Mouse (Mus musculus) fibroblast of lung, adult 2 months (primary cell): ENCODE data around the gene 1700020A23Rik.
"Not testable (repeated sequence)": the region's sequence is repeated elsewhere in the genome, so short reads cannot be mapped to it uniquely, and the experiment has no call there.

ENCODE experiments used
- DNase-seq: peaks from one replicate; pipeline ENCODE4 v3.0.0-alpha.2; 2011; ENCODE audit warnings: low read depth

Gene 1700020A23Rik

DNA sequence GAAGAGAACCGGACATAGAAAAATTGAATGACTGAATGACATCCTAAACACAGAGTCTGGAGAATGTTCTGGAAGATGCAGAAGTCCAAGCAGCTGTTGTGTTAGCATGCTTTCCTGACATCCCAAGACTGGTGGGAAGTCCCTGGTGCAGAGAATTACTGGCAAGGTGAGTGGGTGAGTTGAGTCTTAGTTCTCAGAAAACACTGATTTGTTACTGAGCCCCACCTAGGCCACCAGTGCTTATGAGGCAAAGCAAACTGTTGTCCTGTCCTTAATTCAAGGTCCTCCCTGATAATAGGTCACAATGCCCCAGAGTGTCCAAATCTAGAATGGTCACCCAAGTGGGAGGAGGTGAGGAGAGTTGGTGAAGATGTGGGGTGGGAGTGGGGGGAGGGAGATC, at the start of gene 1700020A23Rik, which contains the start of gene Gm28372:
Gene 1700020A23Rik (plus strand): TSS at position 321 of the 400 bp plus-strand sequence.
Gene Gm28372 (plus strand): TSS at position 301 of the 400 bp plus-strand sequence.
- no peak for DNase-seq

DNA sequence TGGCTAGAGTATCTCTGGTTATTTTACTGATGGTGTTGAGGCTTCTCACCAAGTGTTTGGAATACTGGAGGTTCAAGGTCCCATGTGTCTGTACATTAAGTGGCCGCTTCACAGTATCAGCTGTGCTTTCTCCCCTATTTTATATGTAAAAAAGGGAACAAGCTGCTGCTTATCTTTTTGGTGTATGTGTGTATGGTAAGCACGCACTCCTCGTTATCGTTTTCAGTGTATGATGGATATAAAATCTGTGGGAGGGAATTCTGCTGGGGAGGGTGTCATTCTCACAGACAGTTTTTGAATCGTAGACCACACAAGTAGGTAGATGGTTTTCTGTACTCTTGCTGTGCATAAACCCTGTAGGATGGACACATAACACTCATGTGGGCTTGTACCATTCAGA, 47.5 kb upstream of the 1700020A23Rik start:
- DNase-seq = no peak

- no peak for DNase-seq
Observed at GRCm38 (mm10) chr2:130358852-130359251, 46.2 kb upstream of the 1700020A23Rik start.

DNA sequence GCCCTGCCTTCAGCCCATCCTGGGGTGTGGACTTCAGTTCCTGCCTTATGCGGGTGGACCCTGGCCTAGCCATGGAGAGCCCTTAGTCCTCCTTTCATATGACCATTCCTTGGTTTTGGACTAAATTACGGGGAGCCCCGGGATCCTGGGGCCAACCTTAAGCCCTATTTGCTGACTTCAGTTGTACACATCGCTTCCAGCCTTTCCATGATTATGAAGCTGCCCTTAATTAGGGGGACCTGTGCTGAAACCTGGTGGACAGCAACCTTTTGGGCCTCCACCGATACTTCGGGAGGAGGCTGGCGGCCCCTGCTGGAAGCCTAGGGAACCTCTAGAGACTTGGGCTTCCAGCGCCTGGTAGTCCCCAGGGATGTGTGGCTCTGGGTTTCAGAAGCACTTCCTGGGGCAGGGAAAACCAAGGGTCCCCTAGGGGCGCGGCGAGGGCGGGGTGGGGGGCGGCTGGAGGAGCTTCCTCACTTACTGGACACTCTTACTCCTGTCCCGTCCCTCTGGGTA, 42.5 kb upstream of the 1700020A23Rik start:
- DNase-seq = no peak

DNA sequence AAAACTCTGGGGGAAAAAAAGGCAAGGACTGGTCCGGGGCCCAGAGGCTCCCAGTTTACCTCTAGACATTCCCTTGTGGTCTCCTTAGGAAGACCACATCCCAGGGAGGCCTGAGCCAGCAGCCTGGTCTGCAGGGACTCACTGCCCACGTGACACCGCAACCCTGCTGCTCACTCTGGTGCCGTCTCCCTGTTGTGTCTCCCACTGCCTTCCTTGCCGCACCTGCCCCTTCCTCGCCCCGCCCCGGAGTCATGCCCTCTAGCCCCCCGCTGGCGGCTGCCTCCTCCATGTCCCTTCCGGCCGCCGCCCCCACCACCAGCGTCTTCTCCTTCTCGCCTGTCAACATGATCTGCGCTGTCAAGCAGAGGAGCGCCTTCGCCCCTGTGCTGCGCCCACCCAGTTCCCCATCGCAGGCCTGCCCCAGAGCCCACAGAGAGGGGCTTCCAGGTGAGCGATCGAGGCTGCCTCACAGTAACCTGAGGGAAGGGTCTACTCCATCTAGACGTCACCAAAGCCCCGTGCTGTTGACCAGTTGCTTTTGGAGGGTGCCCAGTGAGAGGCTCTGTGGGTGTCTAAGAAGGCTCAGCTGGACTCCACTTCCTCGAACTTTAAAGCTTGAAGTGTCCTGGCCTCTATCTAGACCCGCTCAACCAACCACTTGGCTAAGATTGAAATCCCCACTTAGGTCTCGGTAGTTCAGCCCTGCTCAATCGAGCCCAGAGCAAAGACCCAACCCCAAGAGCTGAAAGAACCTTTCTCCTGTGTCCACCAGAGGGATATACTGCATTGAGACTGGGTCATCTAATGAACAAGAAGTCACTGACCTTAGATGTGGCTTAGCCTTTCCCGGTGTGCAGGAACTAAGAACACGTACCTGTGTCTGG, 39.6 kb upstream of the 1700020A23Rik start:
- DNase-seq = no peak

DNA sequence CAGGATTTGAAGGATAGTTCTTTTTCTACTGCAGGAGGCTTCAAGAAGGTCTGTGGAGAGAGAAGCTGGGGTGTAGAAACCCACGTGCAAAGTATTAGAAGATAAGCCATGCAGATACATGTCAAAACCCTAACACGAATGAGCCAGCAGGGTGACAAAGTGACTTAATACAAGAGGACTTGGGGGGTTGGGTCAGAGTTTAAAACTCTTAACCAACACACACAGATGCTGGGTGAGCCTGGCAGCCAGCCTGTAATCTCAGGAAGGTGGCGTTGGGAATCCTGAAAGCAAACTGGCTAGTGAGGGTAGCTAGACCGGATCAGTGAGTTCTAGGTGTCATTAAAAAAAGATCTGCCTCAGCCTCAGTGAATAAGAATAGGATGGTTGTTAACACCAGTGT, 37.7 kb upstream of the 1700020A23Rik start:
- DNase-seq = no peak

DNA sequence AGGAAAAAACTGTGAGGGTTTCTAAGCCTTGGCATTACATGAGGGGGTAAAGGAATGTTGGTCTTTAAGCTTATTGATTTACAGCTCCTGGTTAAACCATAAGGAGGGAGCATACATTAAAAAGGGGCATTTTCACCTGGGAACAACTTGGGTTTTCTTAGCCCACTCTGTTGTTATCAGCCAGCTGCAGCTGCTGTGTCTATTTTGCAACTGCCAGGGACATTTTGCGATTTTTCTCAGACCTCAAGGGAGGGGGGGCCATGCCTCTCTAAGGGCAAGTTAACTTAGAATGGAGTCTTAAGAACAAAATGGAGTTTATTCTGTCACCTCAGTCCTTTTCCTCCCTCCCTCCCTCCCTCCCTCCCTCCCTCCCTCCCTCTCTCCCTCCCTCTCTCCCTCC, 32.0 kb upstream of the 1700020A23Rik start:
- DNase-seq = not testable (repeated sequence)

- peak; percentile 67 for DNase-seq
Observed at GRCm38 (mm10) chr2:130374951-130375350, 30.1 kb upstream of the 1700020A23Rik start.

GRCm38 (mm10) chr2:130383205-130383604, 21.9 kb upstream of the 1700020A23Rik start:
- no peak for DNase-seq

GRCm38 (mm10) chr2:130383895-130384294, 21.2 kb upstream of the 1700020A23Rik start:
- DNase-seq = no peak

- no peak for DNase-seq
Observed at GRCm38 (mm10) chr2:130386212-130386611, 18.8 kb upstream of the 1700020A23Rik start.

GRCm38 (mm10) chr2:130388796-130389195, 16.3 kb upstream of the 1700020A23Rik start:
- no peak for DNase-seq

- DNase-seq = no peak
Observed at GRCm38 (mm10) chr2:130390993-130391625, 13.9 kb upstream of the 1700020A23Rik start.

GRCm38 (mm10) chr2:130392836-130393235, 12.2 kb upstream of the 1700020A23Rik start:
- DNase-seq = no peak

DNA sequence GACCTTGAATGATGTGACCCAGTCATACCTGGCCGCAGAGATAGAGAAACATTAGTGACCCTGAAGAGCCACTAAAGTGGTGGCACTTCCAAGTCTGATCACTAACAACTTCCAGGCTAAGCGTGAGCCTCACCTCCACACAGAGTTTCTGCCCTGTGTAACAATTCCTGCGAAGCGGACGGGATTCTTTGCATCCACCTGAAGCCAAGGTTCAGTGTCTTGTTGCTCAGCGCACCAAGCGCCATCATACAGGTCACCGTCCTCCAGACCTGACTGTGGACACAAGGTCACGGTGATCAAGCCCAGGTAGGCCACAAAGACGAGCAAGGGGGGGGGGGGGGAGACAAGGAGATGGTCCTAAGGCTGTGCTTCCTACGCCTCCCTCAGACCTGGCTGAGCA, 9.4 kb upstream of the 1700020A23Rik start:
- no peak for DNase-seq

GRCm38 (mm10) chr2:130397186-130397985, 7.7 kb upstream of the 1700020A23Rik start, which contains the start of gene Cpxm1:
TSS of gene Cpxm1 (minus strand) at chr2:130397574.
- DNase-seq = no peak

DNA sequence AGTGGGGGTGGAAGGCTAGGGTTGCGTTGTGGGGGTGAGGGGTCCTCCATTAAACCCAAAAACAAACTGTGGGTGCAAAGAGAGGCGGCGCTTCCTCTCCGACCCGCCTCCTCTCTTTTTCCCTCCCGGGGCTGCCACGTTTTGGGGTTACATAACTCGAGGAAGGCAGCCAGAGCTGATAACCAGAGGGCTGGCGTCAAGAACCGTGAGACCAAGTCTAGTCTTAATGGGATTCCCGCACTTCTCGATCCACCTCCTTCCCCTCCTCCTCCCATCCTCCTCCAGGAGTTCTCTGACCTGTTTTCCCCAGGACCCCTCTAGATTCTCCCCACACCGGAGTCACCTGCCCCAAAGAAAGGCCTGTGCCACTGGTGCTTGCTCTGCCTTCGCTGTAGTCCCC, 7.0 kb upstream of the 1700020A23Rik start:
- no peak for DNase-seq

GRCm38 (mm10) chr2:130400046-130400445, 5.0 kb upstream of the 1700020A23Rik start:
- no peak for DNase-seq

GRCm38 (mm10) chr2:130401891-130402290, 3.2 kb upstream of the 1700020A23Rik start:
- no peak for DNase-seq

DNA sequence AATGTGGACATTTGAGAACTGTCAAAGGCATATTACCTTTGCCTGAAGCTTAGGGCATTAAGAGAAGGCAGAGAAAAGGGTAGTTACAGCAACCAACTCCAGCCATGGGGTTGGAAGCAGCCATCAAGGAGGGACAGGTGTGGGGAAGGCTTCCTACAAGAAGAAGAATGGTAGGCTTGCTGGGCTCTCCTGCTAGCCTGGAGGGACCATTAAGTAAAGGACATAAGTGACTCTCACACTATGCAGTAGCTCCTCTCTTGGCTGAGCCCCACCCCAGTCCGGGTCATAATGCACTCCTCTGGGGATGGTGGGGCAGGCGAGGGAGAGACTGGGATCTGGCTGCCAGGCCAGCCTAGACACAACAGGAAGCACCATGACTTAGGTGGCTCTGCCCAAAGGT, 1.1 kb downstream of the 1700020A23Rik start, which contains the start of gene Tmem239:
Gene Tmem239 (plus strand): TSS at position 301 of the 400 bp plus-strand sequence.
- no peak for DNase-seq

DNA sequence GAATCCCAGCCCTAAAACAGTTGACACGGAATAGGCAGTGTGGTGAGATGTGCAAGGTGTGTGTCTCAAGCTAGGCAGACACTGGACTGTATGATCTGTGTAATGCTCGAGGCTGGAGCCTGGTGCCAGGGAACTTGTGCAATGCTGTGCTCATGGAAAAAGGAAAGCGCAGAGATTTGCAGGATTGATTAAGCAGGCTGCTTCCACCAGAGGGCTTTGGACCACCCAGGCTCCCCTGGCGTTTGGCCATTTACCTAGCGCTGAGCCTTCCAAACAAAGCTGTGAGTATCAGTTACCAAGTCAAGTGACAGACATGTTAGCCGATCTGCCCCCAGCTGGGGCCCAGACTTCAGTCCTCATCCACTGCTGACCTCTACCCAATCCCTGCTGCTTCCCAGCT, 3.1 kb downstream of the 1700020A23Rik start:
- DNase-seq = peak; percentile 27
